Mouse (Mus musculus) G1E (cell line): Measurements from ENCODE around the gene Slc9a3r1. TPM values are rescaled to one million over a fixed set of nuclear protein-coding genes. Genes with fewer than 3 reads are reported as not detected.

Experiments used
- ATAC-seq: 2 replicates; pipeline ENCODE4 v1.8.0; 2016; ENCODE audit warnings: mild to moderate bottlenecking; ENCODE audit not compliant: insufficient number of reproducible peaks, poor library complexity, low FRiP score, severe bottlenecking; ENCODE audit errors: extremely low read depth
- DNase-seq: peaks from one replicate; pipeline ENCODE4 v3.0.0; 2012; ENCODE audit warnings: low spot score
- H3K27me3 ChIP-seq: 2 replicates; pipeline ENCODE4 v1.6.1; 2012; ENCODE audit warnings: mild to moderate bottlenecking, low read length, inconsistent platforms; ENCODE audit not compliant: insufficient read depth
- H3K36me3 ChIP-seq: replicated peaks from 2 replicates; pipeline ENCODE3; 2012; ENCODE audit warnings: mild to moderate bottlenecking, inconsistent platforms
- H3K4me1 ChIP-seq: 2 replicates; pipeline ENCODE4 v1.6.1; 2012; ENCODE audit warnings: low read depth, low read length, inconsistent platforms, mixed read lengths; ENCODE audit not compliant: insufficient read depth
- H3K4me3 ChIP-seq: 2 replicates; pipeline ENCODE4 v1.5.1; 2012; ENCODE audit warnings: low read depth, mild to moderate bottlenecking, inconsistent platforms, low read length, moderate library complexity, mixed read lengths
- H3K9me3 ChIP-seq: replicated peaks from 2 replicates; pipeline ENCODE4 v1.6.1; 2012; ENCODE audit warnings: inconsistent platforms
- CTCF ChIP-seq: IDR thresholded peaks from 2 replicates; pipeline ENCODE4 v1.5.1; 2012; ENCODE audit warnings: low read depth, low read length, inconsistent platforms, mixed read lengths
- GATA1 ChIP-seq: IDR thresholded peaks from 2 replicates; pipeline ENCODE4 v1.6.1; 2012; ENCODE audit warnings: borderline replicate concordance, low read length, inconsistent platforms, mixed read lengths
- GATA2 ChIP-seq: IDR thresholded peaks from 2 replicates; pipeline ENCODE4 v1.6.1; 2012; ENCODE audit warnings: low read depth, low read length, inconsistent platforms, borderline replicate concordance
- POLR2AphosphoS5 ChIP-seq: IDR thresholded peaks from 2 replicates; pipeline ENCODE4 v1.6.1; 2012; ENCODE audit warnings: low read depth, low read length, inconsistent platforms; ENCODE audit not compliant: insufficient replicate concordance
- TAL1 ChIP-seq: conservative IDR thresholded peaks from 2 replicates; pipeline ENCODE4 v1.6.1; 2012; ENCODE audit warnings: low read depth, low read length, inconsistent platforms, mixed read lengths
- polyA plus RNA-seq: library from polyadenylated mRNA; stranded (reverse); fragments of >175 nt; gene quantifications from 2 replicates; pipeline ENCODE4 v1.2.3, GENCODE M21; 2012
- total RNA-seq, 2 experiments: library from RNA; stranded (forward) in 1 of 2; stranded (reverse) in 1 of 2; fragments of 200-1000 nt in 1 of 2; fragments of >200 nt in 1 of 2; fragmentation: Nextera tagmentation in 1 of 2; gene quantifications; 2 replicates each; pipeline ENCODE4 v1.2.3; 2014 to 2017

The Slc9a3r1 gene
- total and polyA plus RNA-seq, 3 experiments = 57.3 to 357 (median 94.5) TPM

- no peak for TF ChIP-seq GATA1
- TF ChIP-seq POLR2AphosphoS5 = no peak
- no peak for TF ChIP-seq CTCF
- TF ChIP-seq TAL1 = no peak
- no peak for TF ChIP-seq GATA2
- Histone ChIP-seq H3K4me3 (no peak overlapping the region), H3K36me3 (peaks cover 100% of the 10 kb centered on the region), H3K27me3 (no peaks in the 10 kb centered on the region), H3K9me3 (no peaks in the 10 kb centered on the region), H3K4me1 (peaks cover 30% of the 10 kb centered on the region)
- ATAC-seq (no peak), DNase-seq (no peak)
These were observed 46.8 kb downstream of the Slc9a3r1 start for GRCm38 (mm10) chr11:115209958-115210357.

GRCm38 (mm10) chr11:115212116-115212515 is 49.0 kb downstream of the Slc9a3r1 start:
- ATAC-seq (no peak), DNase-seq (no peak)
- no peaks in the 10 kb centered on the region for H3K9me3 ChIP-seq
- peaks cover 39% of the 10 kb centered on the region for H3K4me1 ChIP-seq
- TF ChIP-seq TAL1 (no peak), GATA1 (no peak), POLR2AphosphoS5 (no peak), CTCF (no peak), GATA2 (no peak)
- no peak overlapping the region for H3K4me3 ChIP-seq
- H3K36me3 ChIP-seq = peaks cover 97% of the 10 kb centered on the region
- no peaks in the 10 kb centered on the region for H3K27me3 ChIP-seq

GRCm38 (mm10) chr11:115215123-115215522 is 52.0 kb downstream of the Slc9a3r1 start:
- Histone ChIP-seq H3K4me3 (no peak overlapping the region), H3K36me3 (peaks cover 97% of the 10 kb centered on the region), H3K4me1 (peaks cover 42% of the 10 kb centered on the region), H3K9me3 (no peaks in the 10 kb centered on the region), H3K27me3 (no peaks in the 10 kb centered on the region)
- ATAC-seq = no peak
- TF ChIP-seq CTCF = no peak
- no peak for TF ChIP-seq TAL1
- TF ChIP-seq GATA1 = no peak
- TF ChIP-seq GATA2 = no peak
- TF ChIP-seq POLR2AphosphoS5 = no peak
- DNase-seq = no peak

GRCm38 (mm10) chr11:115217439-115218410 is 54.6 kb downstream of the Slc9a3r1 start:
- Histone ChIP-seq H3K36me3 (peaks cover 90% of the 10 kb centered on the region), H3K9me3 (no peaks in the 10 kb centered on the region), H3K4me1 (peaks cover 34% of the 10 kb centered on the region), H3K4me3 (peak overlapping the region; percentile 51; the same call in 1 of the 2 replicates), H3K27me3 (no peaks in the 10 kb centered on the region)
- DNase-seq (peak; percentile 37), ATAC-seq (peak; percentile 65)
- no peak for TF ChIP-seq GATA2
- TF ChIP-seq POLR2AphosphoS5 = no peak
- TF ChIP-seq TAL1 = no peak
- no peak for TF ChIP-seq CTCF
- no peak for TF ChIP-seq GATA1

GRCm38 (mm10) chr11:115219263-115219662 is 56.1 kb downstream of the Slc9a3r1 start:
- Histone ChIP-seq H3K9me3 (no peaks in the 10 kb centered on the region), H3K27me3 (no peaks in the 10 kb centered on the region), H3K36me3 (peaks cover 90% of the 10 kb centered on the region), H3K4me3 (no peak overlapping the region), H3K4me1 (peaks cover 34% of the 10 kb centered on the region)
- TF ChIP-seq CTCF (no peak), POLR2AphosphoS5 (no peak), TAL1 (no peak), GATA1 (no peak), GATA2 (no peak)
- ATAC-seq (peak; percentile 37), DNase-seq (no peak)

DNA sequence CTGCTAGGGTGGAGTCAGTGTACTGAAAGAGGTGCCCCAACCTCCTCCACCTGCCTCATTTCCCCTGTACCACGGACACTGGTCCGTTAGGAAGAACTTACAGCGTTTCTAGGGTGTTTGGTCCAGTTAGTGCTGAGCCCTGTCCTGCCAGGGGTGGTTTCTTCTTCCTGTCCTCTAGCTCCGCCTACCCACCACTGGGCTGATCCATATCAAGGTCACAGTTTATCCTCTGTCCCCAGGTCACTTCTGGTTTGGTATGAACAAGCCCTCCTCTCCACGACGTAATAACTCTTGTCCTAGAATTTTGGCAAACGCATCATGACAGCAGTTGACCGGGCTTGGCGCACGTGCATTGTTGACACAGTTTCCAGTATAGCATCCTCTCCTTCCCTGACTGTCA is 56.5 kb downstream of the Slc9a3r1 start:
- peaks cover 34% of the 10 kb centered on the region for H3K4me1 ChIP-seq
- TF ChIP-seq TAL1 (no peak), CTCF (no peak), GATA1 (no peak), GATA2 (no peak), POLR2AphosphoS5 (no peak)

More for the DNA sequence above, 56.5 kb downstream of the Slc9a3r1 start:
- Histone ChIP-seq H3K36me3 (peaks cover 90% of the 10 kb centered on the region), H3K9me3 (no peaks in the 10 kb centered on the region), H3K27me3 (no peaks in the 10 kb centered on the region), H3K4me3 (no peak overlapping the region)
- no peak for ATAC-seq
- no peak for DNase-seq
